Mouse (Mus musculus) cerebellum, adult 9-11 months (tissue): ENCODE results near the gene Mob3b.
"Not testable (repeated sequence)": the region's sequence is repeated elsewhere in the genome, so short reads cannot be mapped to it uniquely, and the experiment has no call there.

Experiments used
- DNase-seq: peaks from one replicate; pipeline ENCODE4 v3.0.0; 2022

Gene Mob3b

DNA sequence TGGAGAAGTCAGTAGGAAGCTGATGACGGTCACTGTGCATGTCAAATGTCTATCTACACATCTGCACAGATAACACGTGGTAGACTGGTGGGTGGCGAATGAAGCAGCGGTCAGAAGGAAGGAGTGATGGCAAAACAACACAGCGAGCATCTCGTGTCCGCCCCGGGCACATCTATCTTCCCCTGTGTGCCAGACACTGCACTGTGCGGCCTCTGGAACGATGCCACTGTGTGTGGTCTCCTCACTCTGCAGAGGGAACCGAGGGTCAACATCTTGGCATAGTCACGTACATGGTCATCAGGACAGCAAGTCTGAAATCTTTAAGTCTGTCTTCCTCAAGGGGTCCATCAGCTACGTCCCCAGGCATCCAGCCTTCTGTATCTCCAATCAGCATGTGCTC, 193.3 kb downstream of the Mob3b start:
- DNase-seq = no peak

- DNase-seq = no peak
Measured at GRCm38 (mm10) chr4:34960781-34961560, 196.3 kb downstream of the Mob3b start.

DNA sequence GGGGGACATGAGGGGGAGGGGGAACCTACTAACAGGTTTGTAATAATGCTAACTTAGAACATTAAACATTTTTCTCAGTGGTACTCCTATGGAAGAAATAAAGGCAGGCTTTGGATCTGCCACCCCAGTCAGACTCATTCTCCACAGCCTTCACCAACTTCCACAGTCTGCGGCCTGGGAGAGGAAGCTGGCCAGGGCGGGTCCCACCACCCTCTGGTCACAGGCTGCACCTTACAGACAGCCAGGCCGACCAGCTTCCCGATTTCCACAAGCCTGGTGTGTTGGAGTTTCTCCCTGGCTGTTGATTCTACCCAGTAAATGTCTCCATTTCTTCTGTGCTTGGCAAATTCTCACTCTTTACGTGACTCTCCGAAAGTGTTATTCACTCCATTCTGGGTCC, 197.8 kb downstream of the Mob3b start:
- DNase-seq = no peak

DNA sequence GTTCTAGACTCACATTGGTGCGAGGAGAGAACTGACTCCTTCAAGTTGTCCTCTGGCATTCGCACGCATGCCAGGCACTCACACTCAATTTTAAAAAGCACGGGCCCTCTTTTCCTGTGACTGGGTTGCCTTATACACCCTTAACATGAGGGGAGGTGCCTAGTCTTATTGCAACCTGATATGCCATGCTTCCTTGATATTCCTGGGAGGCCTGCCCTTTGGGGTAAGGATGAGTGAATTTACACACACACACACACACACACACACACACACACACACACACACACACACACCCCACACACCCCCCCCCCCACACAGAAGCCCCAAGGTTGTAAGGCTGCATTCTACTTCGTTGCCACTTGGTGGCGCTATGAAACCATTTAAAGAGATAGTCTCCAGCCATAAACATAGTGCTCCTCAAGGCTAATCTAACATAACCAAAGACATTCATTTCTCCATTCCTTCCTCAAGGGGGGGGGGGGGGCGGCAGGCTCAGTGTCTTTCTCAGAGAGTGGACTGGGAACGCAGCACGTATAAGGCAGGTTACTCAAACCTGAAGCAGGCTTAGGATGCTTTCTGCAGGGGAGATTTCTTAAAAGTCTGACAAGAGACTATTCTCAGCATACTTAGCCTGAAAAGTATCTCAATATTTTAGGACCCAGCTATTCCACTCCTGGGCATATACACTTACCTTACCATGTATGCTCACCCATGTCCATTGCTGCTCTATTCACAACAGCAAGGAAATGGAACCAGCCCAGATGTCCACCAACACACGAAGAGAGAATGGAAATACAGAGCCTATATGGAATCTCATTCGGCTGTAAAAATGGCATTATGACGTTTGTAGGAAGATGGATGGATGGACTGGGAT, 198.9 kb downstream of the Mob3b start:
- peak; percentile 27 for DNase-seq

DNA sequence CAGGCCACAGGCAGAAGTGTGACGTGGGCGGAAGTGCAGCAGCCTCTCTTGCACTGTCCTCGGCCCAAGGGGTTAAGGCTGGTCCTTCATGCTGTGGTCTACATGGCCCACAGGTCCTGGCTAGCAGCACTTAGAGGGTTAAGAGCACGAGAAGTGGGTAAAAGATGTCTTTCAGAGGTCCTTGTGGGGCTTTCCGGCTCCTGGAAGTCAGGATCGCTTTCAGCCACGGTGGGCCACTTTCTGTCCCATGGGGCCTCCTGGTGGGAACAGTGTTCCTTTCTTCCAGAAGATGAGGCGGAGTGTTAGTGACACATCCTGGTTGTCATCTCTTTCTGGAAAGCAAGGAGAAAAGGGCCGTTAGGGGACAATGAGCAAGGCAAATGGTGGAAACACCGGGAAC, 203.6 kb downstream of the Mob3b start:
- DNase-seq = no peak

DNA sequence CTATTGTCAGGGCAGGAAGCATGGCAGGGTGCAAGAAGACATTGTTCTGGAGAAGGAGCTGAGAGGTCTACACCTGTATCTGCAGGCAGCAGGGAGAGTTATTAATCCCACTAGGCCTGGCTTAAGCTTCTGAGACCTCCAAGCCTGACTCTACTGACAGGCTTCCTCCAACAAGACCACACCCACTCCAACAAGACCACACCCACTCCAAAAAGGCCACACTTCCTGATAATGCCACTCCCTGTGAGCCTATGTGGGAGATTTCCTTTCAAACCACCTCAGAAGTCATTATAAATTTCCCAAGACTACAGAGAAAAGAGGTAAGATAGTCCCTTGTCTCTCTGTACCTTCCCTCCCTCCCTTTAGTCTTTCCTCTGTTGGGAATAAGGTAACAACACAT, 210.1 kb downstream of the Mob3b start:
- DNase-seq = no peak

DNA sequence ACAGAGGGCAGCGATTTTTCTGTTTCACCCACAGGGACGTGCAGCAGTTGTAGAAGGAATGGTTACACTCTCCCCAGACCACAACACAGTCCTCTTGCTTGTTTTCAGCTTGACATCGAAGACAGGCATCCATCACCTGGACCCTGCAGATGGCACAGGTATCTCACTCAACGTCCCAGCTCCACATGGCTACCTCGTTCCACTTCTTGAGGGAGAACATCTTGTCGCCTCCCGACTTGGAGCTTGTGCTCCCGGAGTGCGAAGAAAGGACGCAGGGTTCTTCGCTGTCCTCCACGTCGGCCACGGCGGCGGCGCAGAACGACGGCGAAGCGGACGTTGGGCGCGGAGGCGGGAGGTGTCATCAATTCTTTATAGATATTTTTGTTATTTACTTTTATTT, 216.2 kb downstream of the Mob3b start:
- DNase-seq = no peak

DNA sequence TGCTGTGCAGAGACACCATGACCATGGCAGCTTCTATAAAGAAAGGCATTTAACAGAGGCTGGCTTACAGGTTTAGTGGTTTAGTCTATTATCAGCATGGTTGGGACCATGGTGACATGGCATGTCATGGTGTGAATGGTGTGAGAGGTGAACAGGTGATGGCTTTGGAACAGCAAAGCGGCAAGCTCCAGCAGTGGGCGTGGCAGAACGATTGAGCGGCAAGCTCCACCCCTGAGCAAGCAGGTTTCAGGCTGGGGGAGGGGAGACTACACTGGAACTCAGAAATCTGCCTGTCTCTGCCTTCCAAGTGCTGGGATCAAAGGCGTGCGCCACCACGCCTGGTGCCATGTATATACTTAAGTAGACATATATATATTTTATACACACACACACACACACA, 228.9 kb downstream of the Mob3b start:
- DNase-seq = not testable (repeated sequence)

DNA sequence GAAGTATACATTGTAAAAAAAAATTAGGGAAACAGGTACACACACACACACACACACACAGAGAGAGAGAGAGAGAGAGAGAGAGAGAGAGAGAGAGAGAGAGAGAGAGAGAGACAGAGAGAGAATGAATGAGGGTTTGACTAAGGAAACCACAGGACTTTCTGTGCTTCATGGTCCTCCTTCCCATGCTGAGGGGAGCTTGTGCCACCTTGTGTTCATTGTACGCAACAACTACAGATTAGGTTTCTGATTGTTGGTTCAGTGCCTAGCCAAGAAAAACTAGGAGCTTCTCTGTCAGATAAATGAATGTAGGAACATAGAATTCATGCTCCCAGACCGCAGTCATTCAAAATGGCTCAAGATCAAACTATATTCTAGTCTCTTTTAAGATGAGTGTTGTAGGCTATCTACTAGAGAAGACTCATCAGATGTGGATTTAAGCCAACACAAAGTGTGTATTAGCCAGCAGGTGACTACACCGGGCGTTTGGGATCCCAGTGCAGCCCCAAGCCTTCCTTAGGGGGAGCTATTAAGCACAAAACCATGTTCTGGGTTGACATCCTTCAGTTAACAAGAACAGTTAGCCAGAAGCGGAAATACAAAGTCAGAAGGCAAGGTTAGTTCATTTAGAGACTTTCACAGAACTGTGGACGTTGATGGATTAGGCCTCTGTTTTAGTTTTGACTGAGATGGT, 235.0 kb downstream of the Mob3b start:
- peak; percentile 47 for DNase-seq

DNA sequence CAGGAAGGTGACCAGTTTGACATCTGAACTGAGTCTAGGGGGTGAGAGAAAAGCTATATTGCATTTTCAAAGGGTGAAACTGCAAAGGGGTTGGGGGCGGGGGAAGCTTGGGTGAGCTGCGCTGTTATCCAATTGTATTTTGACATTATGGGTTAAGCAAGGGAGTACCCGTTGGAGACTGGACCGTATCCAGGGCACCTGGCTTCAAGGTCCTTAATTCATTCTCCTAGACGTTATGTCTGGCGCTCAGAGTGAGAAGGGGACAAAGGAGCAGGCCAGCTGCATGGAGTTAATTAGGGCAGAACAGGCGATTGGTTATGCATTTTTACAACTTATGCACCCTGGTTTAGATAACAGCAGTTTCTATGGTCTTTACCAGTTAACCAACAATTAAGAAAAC, 239.9 kb downstream of the Mob3b start:
- DNase-seq = no peak

DNA sequence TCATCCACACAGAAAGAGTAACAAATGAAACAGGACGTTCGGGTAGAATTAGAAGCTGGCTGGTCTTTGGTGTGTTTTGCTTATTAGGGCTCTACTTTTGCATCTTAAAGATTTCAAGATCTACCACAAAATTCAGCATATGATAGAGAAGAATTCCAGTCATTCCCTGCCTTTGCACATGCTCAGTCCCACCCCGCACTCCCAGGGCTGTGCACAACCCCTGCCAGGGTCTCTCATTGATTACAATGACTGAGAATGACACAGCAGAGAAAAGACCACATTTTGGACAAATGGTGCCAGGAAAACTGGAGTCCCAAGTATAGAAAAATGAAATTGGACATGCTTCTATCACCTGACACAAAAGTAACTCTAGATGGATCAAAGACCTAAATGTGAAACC, 245.1 kb downstream of the Mob3b start:
- no peak for DNase-seq

DNA sequence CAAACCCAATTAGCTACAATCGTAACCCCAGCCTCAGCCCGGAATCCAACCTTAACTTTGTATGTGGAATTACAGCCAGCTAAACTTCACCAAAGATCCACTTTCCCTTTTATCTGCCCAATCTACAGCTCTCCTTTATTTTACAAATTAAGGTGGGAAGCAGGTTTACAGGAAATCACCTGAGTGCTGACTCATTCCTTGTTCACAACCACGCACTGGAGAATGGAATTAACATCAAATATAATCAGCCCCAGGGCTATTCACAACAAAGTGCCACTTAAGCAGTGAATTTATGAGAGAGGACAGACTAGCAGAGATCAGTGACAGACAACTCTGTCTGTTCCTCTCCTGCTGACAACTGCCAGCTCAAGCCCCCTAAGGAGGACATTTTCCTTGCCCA, 245.9 kb downstream of the Mob3b start:
- DNase-seq = no peak

- DNase-seq = no peak
Measured at GRCm38 (mm10) chr4:34908127-34908526, 249.2 kb downstream of the Mob3b start.

- no peak for DNase-seq
Measured at GRCm38 (mm10) chr4:34907026-34907425, 250.3 kb downstream of the Mob3b start.

DNA sequence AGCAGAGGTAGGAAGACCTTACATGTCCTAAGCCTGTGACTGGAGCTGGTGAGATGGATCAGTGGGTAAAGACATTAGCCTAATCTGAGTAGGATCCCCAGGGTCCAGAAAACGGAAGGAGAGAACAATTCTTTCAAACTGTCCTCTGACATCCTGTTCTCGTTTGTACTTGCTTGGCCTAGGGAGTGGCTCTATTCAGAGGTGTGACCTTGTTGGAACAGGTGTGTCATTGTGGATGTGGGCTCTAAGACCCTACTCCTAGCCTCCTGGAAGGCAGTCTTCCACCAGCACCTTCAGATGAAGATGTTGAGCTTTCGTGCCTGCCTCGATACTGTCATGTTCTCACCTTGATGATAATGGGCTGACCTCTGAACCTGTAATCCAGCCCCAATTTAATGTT, 251.1 kb downstream of the Mob3b start:
- DNase-seq = no peak

DNA sequence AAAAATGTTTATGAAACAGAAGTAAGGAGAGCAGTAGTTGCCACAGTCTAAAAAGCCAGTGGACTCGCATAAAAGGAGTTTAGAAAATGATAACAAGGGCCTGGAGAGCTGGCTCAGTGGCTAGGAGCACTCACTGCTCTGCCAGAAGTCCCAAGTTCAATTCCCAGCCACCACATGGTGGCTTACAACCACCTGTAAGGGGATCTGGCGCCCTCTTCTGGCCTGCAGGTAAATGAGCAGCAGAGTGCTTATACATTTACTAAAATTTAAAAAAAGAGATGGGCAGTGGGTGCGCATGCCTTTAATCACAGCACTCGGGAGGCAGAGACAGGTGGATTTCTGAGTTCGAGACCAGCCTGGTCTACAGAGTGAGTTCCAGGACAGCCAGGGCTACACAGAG, 251.9 kb downstream of the Mob3b start:
- no peak for DNase-seq

- DNase-seq = not testable (repeated sequence)
Measured at GRCm38 (mm10) chr4:34901582-34901981, 255.7 kb downstream of the Mob3b start.

DNA sequence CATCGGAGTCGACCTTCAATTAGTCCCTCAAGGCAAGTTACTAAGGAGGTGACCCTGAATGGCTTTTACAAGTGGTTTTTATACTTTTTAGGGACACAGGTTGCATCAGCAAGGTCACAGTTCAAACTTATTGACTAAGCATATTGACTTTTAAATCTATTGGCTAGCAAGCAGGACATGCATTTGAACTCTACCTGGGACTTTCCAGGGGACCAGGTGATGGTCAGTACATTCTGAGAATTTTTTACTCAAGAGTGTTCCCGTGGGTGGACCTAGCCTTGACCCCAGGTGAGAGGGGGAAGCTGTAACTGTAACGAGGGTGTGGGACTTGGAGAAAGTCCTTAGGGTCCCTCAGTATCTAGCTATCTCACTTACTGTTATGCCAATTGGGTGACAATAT, 256.1 kb downstream of the Mob3b start:
- no peak for DNase-seq

DNA sequence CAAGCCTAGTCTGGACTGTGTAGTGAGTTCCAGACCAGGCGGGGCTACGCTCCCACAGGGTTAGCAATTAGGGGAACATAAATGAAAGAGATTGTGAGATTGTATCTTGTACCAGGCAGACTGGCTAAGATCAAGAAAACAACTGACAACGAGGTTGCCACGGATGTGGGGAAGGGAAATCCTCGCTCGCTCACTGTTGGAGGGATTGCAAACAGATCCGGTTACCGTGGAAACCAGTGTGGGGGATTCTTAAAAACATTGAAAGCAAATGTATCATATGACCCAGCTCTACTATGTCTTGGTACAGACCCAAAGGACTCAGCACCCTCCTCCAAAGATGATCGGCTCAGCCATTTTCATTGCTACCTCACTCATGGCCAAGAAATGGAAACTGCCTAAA, 257.1 kb downstream of the Mob3b start:
- no peak for DNase-seq

DNA sequence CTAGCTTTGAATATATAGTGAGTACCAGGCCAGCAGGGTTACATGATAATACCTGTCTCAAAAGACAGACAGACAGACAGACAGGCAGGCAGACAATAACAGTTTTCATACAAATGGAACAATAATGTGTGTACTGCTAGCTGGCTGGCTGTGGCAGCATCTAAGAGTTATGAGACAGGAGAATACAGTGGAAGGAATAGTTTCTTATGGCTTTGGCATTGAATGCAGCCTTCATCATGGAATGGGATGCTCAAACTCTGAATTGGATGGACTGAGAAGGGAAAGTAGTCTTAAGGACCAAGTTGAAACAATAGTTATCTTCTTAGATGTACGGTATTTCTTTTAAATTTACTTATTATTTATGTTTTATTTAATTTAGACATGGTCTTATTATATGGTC, 258.0 kb downstream of the Mob3b start:
- no peak for DNase-seq
